Mouse (Mus musculus) macrophage (primary cell): ENCODE results near the gene Mrfap1. TPM values are rescaled to one million over a fixed set of nuclear protein-coding genes. Genes with fewer than 3 reads are reported as not detected.
"Not testable (repeated sequence)": the region's sequence is repeated elsewhere in the genome, so short reads cannot be mapped to it uniquely, and the experiment has no call there.

Experiments used
- H3K27ac ChIP-seq: fragments of 350-480 bp; formaldehyde crosslinking; 2 replicates; pipeline ENCODE4 v1.9.0; 2021
- H3K36me3 ChIP-seq: fragments of 350-480 bp; formaldehyde crosslinking; 2 replicates; pipeline ENCODE4 v1.9.0; 2021; ENCODE audit errors: inconsistent target
- H3K4me3 ChIP-seq: fragments of 350-480 bp; formaldehyde crosslinking; 2 replicates; pipeline ENCODE4 v1.9.0; 2021; ENCODE audit errors: inconsistent target
- H3K79me2 ChIP-seq: fragments of 350-480 bp; formaldehyde crosslinking; 2 replicates; pipeline ENCODE4 v1.9.0; 2021; ENCODE audit errors: inconsistent target
- WGBS: methylation state at CpG from one replicate; pipeline ENCODE4 v1.1.7; 2026; ENCODE audit warnings: inconsistent platforms; ENCODE audit not compliant: missing documents; 5-methylcytosine and 5-hydroxymethylcytosine counted together
- polyA plus RNA-seq: library from polyadenylated mRNA; stranded (reverse); fragments of 250-400 nt; gene quantifications from 3 replicates; pipeline ENCODE4 v1.2.4, GENCODE M21; 2018; ENCODE audit warnings: inconsistent platforms
- total RNA-seq, 78 experiments: library from RNA; depleted of rRNA; stranded (reverse); fragments of 250-400 nt; gene quantifications; 1 replicate in 9 of 78; 2 replicates in 24 of 78; 3 replicates in 43 of 78; 4 replicates in 2 of 78; pipeline ENCODE4 v1.2.4; 2018; ENCODE audit warnings: inconsistent platforms in 56 of 78

Mrfap1 gene
- 10 to 100 TPM in 23 of 26 experiments, 1 to 10 TPM in 3; 8.0 to 64.4 (median 18.6) TPM for total RNA-seq (2018; cell fraction: chromatin; rRNA removed)
- total RNA-seq (2018; cell fraction: cytosol; rRNA removed): 100 to 1,000 TPM; 197 to 301 (median 249) TPM
- 100 to 1,000 TPM in 12 of 26 experiments, 10 to 100 TPM in 14; 51.7 to 191 (median 99.4) TPM for total RNA-seq (2018; cell fraction: nucleus; rRNA removed)
- 220 to 289 TPM (median 288 TPM) in 3 replicates for polyA plus RNA-seq

- H3K4me3 ChIP-seq: peak within 1 kb of the TSS; percentile 65
- peak within 1 kb of the TSS; percentile 62 for H3K27ac ChIP-seq
- WGBS: 0% methylated on average over 90 of the region's 90 CpGs
- H3K36me3 ChIP-seq: not testable (repeated sequence)
- H3K79me2 ChIP-seq: peaks cover 16% of the 10 kb centered on the region
Measured at GRCm38 (mm10) chr5:36796296-36797014, at the start of gene Mrfap1. TSS of gene Mrfap1 (minus strand) at chr5:36796772.

- H3K4me3 ChIP-seq: no peak overlapping the region
- no peaks in the 10 kb centered on the region for H3K79me2 ChIP-seq
- WGBS: 83% methylated on average over 10 of the region's 10 CpGs
- no peaks in the 10 kb centered on the region for H3K36me3 ChIP-seq
- H3K27ac ChIP-seq: no peak overlapping the region
Measured at GRCm38 (mm10) chr5:36844490-36844889, 47.9 kb upstream of the Mrfap1 start.

- WGBS: 83% methylated on average over 1 of the region's 1 CpGs
- H3K79me2 ChIP-seq: no peaks in the 10 kb centered on the region
- no peaks in the 10 kb centered on the region for H3K36me3 ChIP-seq
- no peak overlapping the region for H3K27ac ChIP-seq
- H3K4me3 ChIP-seq: no peak overlapping the region
Measured at GRCm38 (mm10) chr5:36841701-36842100, 45.1 kb upstream of the Mrfap1 start.

GRCm38 (mm10) chr5:36840092-36840491 lies 43.5 kb upstream of the Mrfap1 start:
- H3K36me3 ChIP-seq: no peaks in the 10 kb centered on the region
- no peak overlapping the region for H3K4me3 ChIP-seq
- no peak overlapping the region for H3K27ac ChIP-seq
- H3K79me2 ChIP-seq: no peaks in the 10 kb centered on the region
- 69% methylated on average over 7 of the region's 7 CpGs for WGBS

GRCm38 (mm10) chr5:36839602-36840001 lies 43.0 kb upstream of the Mrfap1 start:
- Histone ChIP-seq H3K79me2 (no peaks in the 10 kb centered on the region), H3K4me3 (no peak overlapping the region), H3K27ac (no peak overlapping the region), H3K36me3 (no peaks in the 10 kb centered on the region)
- 77% methylated on average over 8 of the region's 8 CpGs for WGBS

- Histone ChIP-seq H3K27ac (no peak overlapping the region), H3K4me3 (no peak overlapping the region), H3K79me2 (no peaks in the 10 kb centered on the region), H3K36me3 (no peaks in the 10 kb centered on the region)
- 89% methylated on average over 2 of the region's 2 CpGs for WGBS
Measured at GRCm38 (mm10) chr5:36839032-36839431, 42.5 kb upstream of the Mrfap1 start.

GRCm38 (mm10) chr5:36835933-36836332 lies 39.4 kb upstream of the Mrfap1 start:
- H3K4me3 ChIP-seq: no peak overlapping the region
- H3K27ac ChIP-seq: no peak overlapping the region
- WGBS: 0% methylated on average over 6 of the region's 6 CpGs
- H3K36me3 ChIP-seq: no peaks in the 10 kb centered on the region
- H3K79me2 ChIP-seq: no peaks in the 10 kb centered on the region

GRCm38 (mm10) chr5:36831272-36831671 lies 34.7 kb upstream of the Mrfap1 start:
- Histone ChIP-seq H3K79me2 (peaks cover 13% of the 10 kb centered on the region; the same call in 1 of the 2 replicates), H3K36me3 (peaks cover 29% of the 10 kb centered on the region), H3K27ac (no peak overlapping the region), H3K4me3 (no peak overlapping the region)
- 69% methylated on average over 7 of the region's 7 CpGs for WGBS

- WGBS: 3% methylated on average over 46 of the region's 46 CpGs
Measured at GRCm38 (mm10) chr5:36829913-36830879, 33.6 kb upstream of the Mrfap1 start, which contains the start of gene Man2b2. TSS of gene Man2b2 (minus strand) at chr5:36830653.

GRCm38 (mm10) chr5:36829098-36829497 lies 32.5 kb upstream of the Mrfap1 start:
- Histone ChIP-seq H3K79me2 (peaks cover 13% of the 10 kb centered on the region; the same call in 1 of the 2 replicates), H3K27ac (no peak overlapping the region), H3K4me3 (no peak overlapping the region), H3K36me3 (peaks cover 51% of the 10 kb centered on the region)
- WGBS: 97% methylated on average over 4 of the region's 4 CpGs

More at GRCm38 (mm10) chr5:36829913-36830879, 33.6 kb upstream of the Mrfap1 start, which contains the start of gene Man2b2:
- H3K4me3 ChIP-seq: peak within 1 kb of the TSS; percentile 61
- H3K79me2 ChIP-seq: peaks cover 13% of the 10 kb centered on the region; the same call in 1 of the 2 replicates
- peak within 1 kb of the TSS; percentile 68 for H3K27ac ChIP-seq
- peaks cover 40% of the 10 kb centered on the region for H3K36me3 ChIP-seq

GRCm38 (mm10) chr5:36822907-36823306 lies 26.3 kb upstream of the Mrfap1 start:
- Histone ChIP-seq H3K4me3 (no peak overlapping the region), H3K27ac (no peak overlapping the region), H3K36me3 (peaks cover 100% of the 10 kb centered on the region), H3K79me2 (no peaks in the 10 kb centered on the region)
- 90% methylated on average over 4 of the region's 4 CpGs for WGBS

GRCm38 (mm10) chr5:36820142-36820541 lies 23.6 kb upstream of the Mrfap1 start:
- H3K79me2 ChIP-seq: no peaks in the 10 kb centered on the region
- no peak overlapping the region for H3K4me3 ChIP-seq
- WGBS: 81% methylated on average over 6 of the region's 6 CpGs
- H3K36me3 ChIP-seq: peaks cover 100% of the 10 kb centered on the region
- H3K27ac ChIP-seq: no peak overlapping the region

- WGBS: 93% methylated on average over 5 of the region's 5 CpGs
- Histone ChIP-seq H3K4me3 (no peak overlapping the region), H3K36me3 (peaks cover 100% of the 10 kb centered on the region), H3K79me2 (no peaks in the 10 kb centered on the region), H3K27ac (no peak overlapping the region)
Measured at GRCm38 (mm10) chr5:36819742-36820141, 23.2 kb upstream of the Mrfap1 start.

GRCm38 (mm10) chr5:36817738-36818137 lies 21.2 kb upstream of the Mrfap1 start:
- Histone ChIP-seq H3K4me3 (no peak overlapping the region), H3K79me2 (no peaks in the 10 kb centered on the region), H3K27ac (no peak overlapping the region), H3K36me3 (peaks cover 100% of the 10 kb centered on the region)
- 87% methylated on average over 3 of the region's 3 CpGs for WGBS
